Mouse (Mus musculus): Measurements from ENCODE around the gene A030005L19Rik. TPM values are rescaled to one million over a fixed set of nuclear protein-coding genes. Genes with fewer than 3 reads are reported as not detected.

Gene A030005L19Rik
- polyA plus RNA-seq (2017; shearing (Covaris generic)) = 0.23 TPM

GRCm38 (mm10) chr1:82913025-82913424 is at the start of gene A030005L19Rik:
TSS of gene A030005L19Rik (plus strand) at chr1:82913325.

GRCm38 (mm10) chr1:82924650-82925049 is 11.5 kb downstream of the A030005L19Rik start, which contains the start of gene A030014E15Rik:
TSS of gene A030014E15Rik (plus strand) at chr1:82924917.

GRCm38 (mm10) chr1:82931326-82931725 is 18.2 kb downstream of the A030005L19Rik start, which contains the start of gene Gm6217:
TSS of gene Gm6217 (minus strand) at chr1:82931399.

GRCm38 (mm10) chr1:82943295-82943694 is 30.2 kb downstream of the A030005L19Rik start, which contains the start of gene A030003K21Rik:
TSS of gene A030003K21Rik (minus strand) at chr1:82943388.

GRCm38 (mm10) chr1:82955913-82956312 is 42.8 kb downstream of the A030005L19Rik start, which contains the start of gene Gm7544:
TSS of gene Gm7544 (minus strand) at chr1:82956013.

GRCm38 (mm10) chr1:82959870-82960385 is 46.8 kb downstream of the A030005L19Rik start, which contains the start of gene Gm47955:
TSS of gene Gm47955 (plus strand) at chr1:82960286.

Other genes with a start within 250 kb of the A030005L19Rik start
- gene Mff, start 188.4 kb upstream of the A030005L19Rik start, polyA plus RNA-seq (2017; shearing (Covaris generic)) = 198 TPM
- gene Tm4sf20, start 144.9 kb upstream of the A030005L19Rik start, polyA plus RNA-seq (2017; shearing (Covaris generic)) = 0.19 TPM
- gene Gm47791, start 142.1 kb upstream of the A030005L19Rik start, polyA plus RNA-seq (2017; shearing (Covaris generic)) = not detected
- 204 TPM for gene Agfg1, start 73.8 kb upstream of the A030005L19Rik start, polyA plus RNA-seq (2017; shearing (Covaris generic))
- not detected for gene A030014E15Rik, start 11.6 kb downstream of the A030005L19Rik start, polyA plus RNA-seq (2017; shearing (Covaris generic))
- not detected for gene Gm6217, start 18.1 kb downstream of the A030005L19Rik start, polyA plus RNA-seq (2017; shearing (Covaris generic))
- not detected for gene A030003K21Rik, start 30.1 kb downstream of the A030005L19Rik start, polyA plus RNA-seq (2017; shearing (Covaris generic))
- gene Gm7544, start 42.7 kb downstream of the A030005L19Rik start, polyA plus RNA-seq (2017; shearing (Covaris generic)) = 0.22 TPM
- gene Gm47955, start 47.0 kb downstream of the A030005L19Rik start, polyA plus RNA-seq (2017; shearing (Covaris generic)) = not detected
- gene Gm47959, start 87.2 kb downstream of the A030005L19Rik start, polyA plus RNA-seq (2017; shearing (Covaris generic)) = not detected
- gene Slc19a3, start 125.1 kb downstream of the A030005L19Rik start, polyA plus RNA-seq (2017; shearing (Covaris generic)) = not detected
- not detected for gene Krtap28-10, start 129.2 kb downstream of the A030005L19Rik start, polyA plus RNA-seq (2017; shearing (Covaris generic))
- not detected for gene Gm47969, start 131.6 kb downstream of the A030005L19Rik start, polyA plus RNA-seq (2017; shearing (Covaris generic))
- gene A030005K14Rik, start 146.1 kb downstream of the A030005L19Rik start, polyA plus RNA-seq (2017; shearing (Covaris generic)) = not detected
- not detected for gene Krtap28-13, start 147.6 kb downstream of the A030005L19Rik start, polyA plus RNA-seq (2017; shearing (Covaris generic))
- 2.3 TPM for gene Ccl20, start 203.4 kb downstream of the A030005L19Rik start, polyA plus RNA-seq (2017; shearing (Covaris generic))
- 0.13 TPM for gene Daw1, start 246.4 kb downstream of the A030005L19Rik start, polyA plus RNA-seq (2017; shearing (Covaris generic))